Mouse (Mus musculus) liver, adult 2 months (tissue): Measurements from ENCODE around the gene Ppa2.

Source experiments
- CTCF ChIP-seq: fragments of 200-500 bp; IDR thresholded peaks from 2 replicates; pipeline ENCODE4 v1.5.1; 2011; ENCODE audit warnings: low read depth, low read length, control low read depth
- POLR2A ChIP-seq: fragments of 200-500 bp; IDR thresholded peaks from 2 replicates; pipeline ENCODE4 v1.6.1; 2011; ENCODE audit warnings: low read length, control low read depth; ENCODE audit not compliant: insufficient read depth; ENCODE audit errors: extremely low read depth

DNA sequence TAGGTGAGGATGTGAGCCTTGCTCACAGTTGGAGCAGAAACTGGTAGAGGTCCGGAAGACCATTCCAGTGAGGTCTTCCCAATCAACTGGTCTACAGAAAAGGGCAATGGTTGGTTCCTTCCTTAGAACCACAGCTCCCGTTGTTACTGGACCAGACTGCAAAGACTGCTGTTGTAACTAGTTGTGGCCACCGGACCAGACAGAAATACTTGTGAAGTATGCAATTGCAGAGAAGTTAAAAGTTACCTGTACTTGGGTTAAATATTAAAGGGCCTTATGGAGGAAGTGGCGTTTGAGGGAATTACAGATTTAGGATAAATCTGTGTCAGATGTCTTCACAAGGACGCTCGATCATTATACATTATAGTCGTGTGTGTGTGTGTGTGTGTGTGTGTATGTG lies 551 bp upstream of the Ppa2 start:
- TF ChIP-seq CTCF (no peak), POLR2A (no peak)
